Mouse (Mus musculus) G1E (cell line): ENCODE measurements around the gene Esr2.

Source experiments
- CTCF ChIP-seq: IDR thresholded peaks from 2 replicates; pipeline ENCODE4 v1.5.1; 2012; ENCODE audit warnings: low read depth, low read length, inconsistent platforms, mixed read lengths
- GATA1 ChIP-seq: IDR thresholded peaks from 2 replicates; pipeline ENCODE4 v1.6.1; 2012; ENCODE audit warnings: borderline replicate concordance, low read length, inconsistent platforms, mixed read lengths
- POLR2AphosphoS5 ChIP-seq: IDR thresholded peaks from 2 replicates; pipeline ENCODE4 v1.6.1; 2012; ENCODE audit warnings: low read depth, low read length, inconsistent platforms; ENCODE audit not compliant: insufficient replicate concordance
- TAL1 ChIP-seq: conservative IDR thresholded peaks from 2 replicates; pipeline ENCODE4 v1.6.1; 2012; ENCODE audit warnings: low read depth, low read length, inconsistent platforms, mixed read lengths

DNA sequence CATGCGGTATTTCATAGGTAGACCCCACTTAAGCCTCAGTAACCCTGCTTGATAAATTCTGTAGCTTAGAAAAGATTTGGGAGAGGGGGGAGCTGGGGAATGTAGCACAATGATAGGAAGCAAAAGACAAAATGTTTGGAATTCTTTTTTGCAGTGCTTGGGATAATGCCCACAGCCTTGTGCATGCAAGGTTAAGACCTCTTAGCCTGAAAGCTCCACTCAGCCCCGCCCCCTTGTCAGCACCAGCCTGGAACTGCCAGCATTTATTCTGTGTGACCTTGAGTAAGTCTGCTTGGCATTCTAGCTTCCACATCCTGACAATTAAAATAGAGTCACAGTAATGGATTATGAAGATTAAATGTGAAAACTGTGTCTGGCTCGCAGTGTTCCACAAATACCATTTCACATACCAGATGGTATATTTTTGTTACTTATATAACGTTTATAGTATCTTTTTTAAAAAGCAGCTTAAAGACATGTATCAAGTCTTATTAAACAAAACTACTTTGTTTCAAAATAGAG lies 59.4 kb downstream of the Esr2 start:
- TF ChIP-seq CTCF (no peak), GATA1 (no peak), TAL1 (no peak), POLR2AphosphoS5 (no peak)
